Mouse (Mus musculus): ENCODE results near the gene Slc38a11. TPM values are rescaled to one million over a fixed set of nuclear protein-coding genes. Genes with fewer than 3 reads are reported as not detected.

Slc38a11 gene
- polyA plus RNA-seq, 1 experiment from 2014 or later: 1.5 TPM

DNA sequence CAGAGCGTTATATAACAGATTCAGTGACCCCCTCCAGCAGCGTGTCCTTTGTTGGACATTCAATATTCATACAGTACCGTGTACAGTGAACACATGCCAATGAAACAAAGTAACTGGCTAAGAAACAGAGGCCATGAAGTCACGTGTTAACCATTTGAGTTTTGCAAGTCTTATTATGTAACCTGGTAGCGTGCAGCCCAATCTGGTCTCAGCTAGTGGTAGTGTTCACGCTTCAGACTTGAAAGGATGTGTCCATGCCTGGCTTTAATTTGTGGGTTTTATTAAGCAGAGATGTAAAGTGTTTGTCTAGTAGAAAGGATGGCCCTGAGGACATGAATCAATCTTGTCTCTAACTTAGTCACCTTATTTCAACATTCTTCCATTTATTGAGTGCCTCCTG lies 95.1 kb downstream of the Slc38a11 start:
- no peaks in the 10 kb centered on the region for H3K36me3 ChIP-seq
- H3K9ac ChIP-seq: no peak overlapping the region
- H3K4me1 ChIP-seq (replicated peaks): no peaks in the 10 kb centered on the region
- no peak overlapping the region for H3K4me3 ChIP-seq
- no peak overlapping the region for H3K27ac ChIP-seq (replicated peaks)
- no peak overlapping the region for H3K4me2 ChIP-seq
- no peaks in the 10 kb centered on the region for H3K27me3 ChIP-seq
- no peaks in the 10 kb centered on the region for H3K9me3 ChIP-seq
- WGBS: 89% methylated on average over 6 of the region's 6 CpGs
- no peak for ATAC-seq (ENCODE audit: low read depth)

DNA sequence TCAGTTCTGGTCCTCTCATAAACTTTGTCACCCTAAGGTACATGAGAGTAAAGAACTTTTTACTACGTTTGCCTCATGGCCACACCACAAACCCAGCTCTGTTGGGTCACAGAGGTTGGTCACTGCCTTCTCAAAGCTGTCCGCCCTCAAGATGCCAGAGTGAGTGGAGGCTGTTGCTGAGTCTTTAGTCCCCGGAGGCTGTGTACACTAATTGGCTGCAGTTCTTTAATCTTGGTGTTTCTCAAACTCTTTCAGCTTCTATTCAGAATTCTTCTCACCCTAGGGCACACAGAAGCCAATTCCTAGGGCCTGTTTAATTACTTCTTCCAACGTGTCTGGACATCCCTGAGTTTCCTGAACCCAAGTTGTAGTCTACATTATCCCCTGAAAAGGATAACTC lies 96.0 kb downstream of the Slc38a11 start:
- Histone ChIP-seq H3K4me1 (replicated peaks) (no peaks in the 10 kb centered on the region), H3K9me3 (no peaks in the 10 kb centered on the region), H3K4me3 (no peak overlapping the region), H3K27me3 (no peaks in the 10 kb centered on the region), H3K36me3 (no peaks in the 10 kb centered on the region), H3K4me2 (no peak overlapping the region), H3K27ac (replicated peaks) (no peak overlapping the region), H3K9ac (no peak overlapping the region)
- WGBS: 74% methylated on average over 4 of the region's 4 CpGs
- no peak for ATAC-seq (ENCODE audit: low read depth)

DNA sequence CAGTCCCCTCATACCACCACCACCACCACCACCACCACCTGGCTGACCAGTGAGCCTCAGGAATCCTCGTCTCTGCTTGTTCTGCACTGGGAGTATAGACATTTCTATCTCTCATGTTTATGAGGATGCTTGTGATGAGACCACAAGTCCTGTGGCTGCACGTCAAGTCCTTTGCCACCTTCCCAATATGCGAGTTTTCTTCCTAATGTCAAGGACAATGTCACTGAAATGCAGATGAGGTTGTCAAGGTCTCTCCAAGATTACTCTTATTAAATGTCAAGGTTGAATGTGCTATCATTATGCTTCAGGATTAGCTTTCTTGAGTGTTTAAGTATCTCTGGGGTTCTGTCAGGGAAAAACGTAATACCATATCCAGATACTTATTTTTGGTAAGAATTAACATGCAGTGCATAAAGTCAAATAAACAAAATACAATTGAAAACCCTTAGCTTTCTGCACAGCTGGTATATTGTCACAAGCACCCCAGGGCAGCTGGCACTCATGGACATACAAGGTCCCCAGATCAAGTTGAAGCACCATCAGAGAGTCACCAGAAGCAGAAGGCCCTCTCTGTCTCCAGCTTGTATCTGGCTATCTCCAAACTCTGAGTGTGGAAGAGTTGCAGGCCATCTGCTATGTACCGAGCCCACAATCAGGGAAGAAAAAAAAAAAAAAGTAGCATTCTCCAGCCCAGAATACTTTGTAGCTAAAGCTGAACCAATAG lies 97.1 kb downstream of the Slc38a11 start:
- WGBS: 93% methylated on average over 5 of the region's 5 CpGs
- Histone ChIP-seq H3K9me3 (no peaks in the 10 kb centered on the region), H3K27ac (replicated peaks) (no peak overlapping the region), H3K4me3 (no peak overlapping the region), H3K9ac (no peak overlapping the region), H3K4me2 (no peak overlapping the region), H3K4me1 (replicated peaks) (no peaks in the 10 kb centered on the region), H3K27me3 (no peaks in the 10 kb centered on the region), H3K36me3 (no peaks in the 10 kb centered on the region)
- ATAC-seq (ENCODE audit: low read depth): no peak

Small RNA genes lying within 50 kb of the gene (microRNA-seq; reads per million reads assigned to microRNA genes)
- gene Mir6337: not detected

Other genes starting within 250 kb of the Slc38a11 start
- gene Cobll1, start 124.6 kb downstream of the Slc38a11 start, polyA plus RNA-seq (2015; fragmentation: Nextera tagmentation; extraction: Ambion mirVana): 3.1 and 3.5 TPM in 2 replicates
- gene Scn3a, start 203.6 kb upstream of the Slc38a11 start, polyA plus RNA-seq (2015; fragmentation: Nextera tagmentation; extraction: Ambion mirVana): 39.9 and 50.6 TPM in 2 replicates